Mouse (Mus musculus) heart, adult 11 months (tissue): ENCODE measurements around the gene Cbr3.

Source experiments
- DNase-seq: peaks from one replicate; pipeline ENCODE4 v3.0.0; 2022

Gene Cbr3

GRCm38 (mm10) chr16:93712189-93712885 is 29.3 kb downstream of the Cbr3 start:
- DNase-seq: no peak

DNA sequence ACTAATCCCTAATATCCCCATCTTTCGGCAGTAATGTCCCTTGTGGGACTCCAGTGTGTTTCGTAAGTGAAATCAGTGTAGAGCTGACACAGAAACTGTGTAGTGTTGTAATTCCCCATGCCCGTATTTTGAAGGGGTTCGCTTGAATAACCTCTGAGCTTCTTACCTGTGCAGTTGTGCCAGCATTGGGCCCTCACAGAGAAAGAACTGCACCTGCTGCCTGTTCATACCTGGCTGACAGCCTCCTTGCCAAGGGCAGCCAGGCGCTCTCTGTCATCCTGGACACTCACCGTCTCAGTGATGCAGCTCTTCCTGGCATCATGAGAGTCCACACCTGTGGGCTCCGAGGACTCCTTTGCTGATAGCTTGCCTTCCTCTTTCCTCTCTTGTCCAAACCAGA is 30.0 kb downstream of the Cbr3 start:
- DNase-seq: no peak

DNA sequence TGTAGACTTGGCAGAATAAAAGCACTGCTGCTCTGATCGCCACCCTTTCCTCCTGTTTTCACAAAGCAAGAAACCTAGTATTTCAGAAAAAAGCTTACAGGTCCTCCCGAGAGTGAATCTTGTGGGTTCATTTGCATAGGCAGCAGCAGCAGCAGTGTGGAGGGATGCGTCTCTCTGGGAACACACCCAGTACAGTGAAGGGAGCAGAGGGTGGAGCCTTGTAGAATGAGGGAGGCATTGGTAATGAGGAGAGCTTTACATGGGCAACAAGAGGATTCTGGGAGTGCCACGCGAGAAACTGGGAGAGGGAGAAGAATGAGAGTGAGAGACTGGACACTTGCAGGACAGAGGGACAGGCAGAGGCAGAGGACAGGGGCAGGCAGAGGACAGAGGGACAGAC is 31.4 kb downstream of the Cbr3 start:
- no peak for DNase-seq

GRCm38 (mm10) chr16:93715826-93716225 is 32.8 kb downstream of the Cbr3 start:
- DNase-seq: no peak

- peak; percentile 99 for DNase-seq
These were observed 34.3 kb downstream of the Cbr3 start for GRCm38 (mm10) chr16:93717299-93717703.

- DNase-seq: no peak
These were observed 38.8 kb downstream of the Cbr3 start for GRCm38 (mm10) chr16:93721771-93722170.

DNA sequence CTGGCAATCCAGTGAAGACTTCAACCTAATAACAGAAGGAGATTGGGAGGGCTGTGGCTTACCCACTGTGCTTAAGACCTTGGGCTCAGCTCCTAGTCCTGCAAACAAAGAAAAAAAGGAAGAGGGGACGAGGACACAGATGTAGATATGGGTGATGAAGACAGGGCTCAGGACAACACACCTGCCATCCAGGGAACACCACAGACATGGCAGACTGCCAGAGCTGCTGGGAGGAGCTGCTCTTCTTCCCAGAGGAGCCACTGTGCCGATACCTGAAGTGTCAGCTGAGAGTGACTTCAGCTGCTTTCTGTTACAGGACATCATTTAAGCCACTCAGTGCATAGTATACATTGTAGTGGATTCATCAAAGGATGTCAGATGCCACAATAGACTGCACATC is 39.5 kb downstream of the Cbr3 start:
- DNase-seq: no peak

GRCm38 (mm10) chr16:93725417-93726144 is 42.6 kb downstream of the Cbr3 start:
- no peak for DNase-seq

- no peak for DNase-seq
These were observed 43.2 kb downstream of the Cbr3 start for GRCm38 (mm10) chr16:93726186-93726585.

- DNase-seq: no peak
These were observed 45.7 kb downstream of the Cbr3 start for GRCm38 (mm10) chr16:93728676-93729075.

DNA sequence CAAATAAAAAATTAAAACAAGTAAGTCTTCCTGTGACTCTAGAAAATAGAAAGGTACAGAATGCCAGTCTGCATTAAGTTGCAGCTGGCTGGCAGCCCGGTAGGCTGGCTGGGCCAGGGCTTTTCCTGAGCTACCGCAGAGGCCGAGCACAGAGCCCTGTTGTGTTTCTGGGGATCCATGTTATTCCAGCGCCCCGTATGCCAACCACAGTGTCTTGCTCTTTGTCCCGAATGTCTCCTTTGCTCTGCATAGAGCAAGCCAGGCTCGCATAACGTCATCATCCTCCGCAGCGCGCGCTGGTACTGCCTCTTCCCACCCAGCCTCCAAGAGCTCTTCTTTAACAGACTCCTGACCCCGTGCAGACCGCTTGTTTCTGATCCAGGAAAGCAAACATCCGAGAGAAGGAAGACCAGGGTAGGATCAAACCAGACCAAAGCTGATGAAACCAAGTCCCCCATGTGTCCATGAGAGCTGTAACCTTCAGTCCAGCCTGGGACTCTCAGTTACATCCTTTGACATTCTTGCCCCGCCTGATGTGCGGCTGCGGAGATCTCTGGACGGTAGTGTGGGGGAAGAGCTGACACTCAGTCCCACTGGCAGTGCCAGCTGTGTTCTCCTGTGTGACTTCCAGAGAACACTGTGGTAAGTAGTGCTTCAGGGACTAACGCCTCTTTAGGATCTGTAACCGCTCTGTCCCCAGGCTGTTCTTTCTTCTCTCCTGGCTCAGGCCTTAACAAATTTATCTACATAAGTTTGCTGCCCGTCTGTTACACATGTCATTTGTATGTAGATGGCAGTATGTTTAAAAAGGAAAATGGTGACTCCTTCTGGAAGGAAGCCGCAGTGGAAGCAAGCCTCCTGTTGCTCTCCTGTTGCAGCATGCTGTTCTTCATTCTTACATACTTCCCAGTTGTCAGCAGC is 47.0 kb downstream of the Cbr3 start:
- DNase-seq: no peak

- no peak for DNase-seq
These were observed 48.3 kb downstream of the Cbr3 start for GRCm38 (mm10) chr16:93731310-93731709.

- no peak for DNase-seq
These were observed 50.0 kb downstream of the Cbr3 start for GRCm38 (mm10) chr16:93732875-93733569.

GRCm38 (mm10) chr16:93739251-93739650 is 56.2 kb downstream of the Cbr3 start:
- DNase-seq: no peak
